Mouse (Mus musculus): Measurements from ENCODE around the gene Tnrc6b. TPM values are rescaled to one million over a fixed set of nuclear protein-coding genes. Genes with fewer than 3 reads are reported as not detected.

Gene Tnrc6b
- total and polyA plus RNA-seq, 2 experiments from 2014 or later: 32.2 to 33.5 TPM

- ATAC-seq (no peak), DNase-seq (ENCODE audit: low spot score) (no peak)
- Histone ChIP-seq H3K36me3 (ENCODE audit: insufficient read depth, low read length) (no peaks in the 10 kb centered on the region), H3K4me2 (ENCODE audit: low read depth, low read length) (no peak overlapping the region), H3K9ac (replicated peaks; ENCODE audit: low read length) (no peak overlapping the region), H3K9me3 (ENCODE audit: low read length) (no peaks in the 10 kb centered on the region), H3K27ac (no peak overlapping the region), H3K4me3 (ENCODE audit: low read length) (no peak overlapping the region), H3K27me3 (ENCODE audit: insufficient read depth, low read length) (no peaks in the 10 kb centered on the region), H3K4me1 (ENCODE audit: insufficient read depth, low read length) (0 out of 2 replicates have a peak, but pooled peaks cover 8% of the 10 kb centered on the region)
- no peak for TF ChIP-seq CTCF (IDR thresholded peaks at IDR 0.05; ENCODE audit: low read depth)
- WGBS: 61% methylated on average over 3 of the region's 3 CpGs
These were observed 121.7 kb downstream of the Tnrc6b start for GRCm38 (mm10) chr15:80832808-80833207.

GRCm38 (mm10) chr15:80836246-80836645 lies 125.1 kb downstream of the Tnrc6b start:
- DNase-seq (ENCODE audit: low spot score) (no peak), ATAC-seq (no peak)
- Histone ChIP-seq H3K27me3 (ENCODE audit: insufficient read depth, low read length) (no peaks in the 10 kb centered on the region), H3K4me3 (ENCODE audit: low read length) (no peak overlapping the region), H3K27ac (no peak overlapping the region), H3K36me3 (ENCODE audit: insufficient read depth, low read length) (no peaks in the 10 kb centered on the region), H3K4me2 (ENCODE audit: low read depth, low read length) (no peak overlapping the region), H3K9me3 (ENCODE audit: low read length) (no peaks in the 10 kb centered on the region), H3K9ac (replicated peaks; ENCODE audit: low read length) (no peak overlapping the region), H3K4me1 (ENCODE audit: insufficient read depth, low read length) (peaks cover 11% of the 10 kb centered on the region; the same call in 1 of the 2 replicates)
- WGBS: 75% methylated on average over 3 of the region's 3 CpGs
- TF ChIP-seq CTCF (IDR thresholded peaks at IDR 0.05; ENCODE audit: low read depth): no peak

GRCm38 (mm10) chr15:80838836-80839235 lies 127.7 kb downstream of the Tnrc6b start:
- Histone ChIP-seq H3K9ac (replicated peaks; ENCODE audit: low read length) (no peak overlapping the region), H3K9me3 (ENCODE audit: low read length) (no peaks in the 10 kb centered on the region), H3K4me2 (ENCODE audit: low read depth, low read length) (no peak overlapping the region), H3K4me1 (ENCODE audit: insufficient read depth, low read length) (peaks cover 11% of the 10 kb centered on the region; the same call in 1 of the 2 replicates), H3K27ac (no peak overlapping the region), H3K36me3 (ENCODE audit: insufficient read depth, low read length) (no peaks in the 10 kb centered on the region), H3K27me3 (ENCODE audit: insufficient read depth, low read length) (no peaks in the 10 kb centered on the region), H3K4me3 (ENCODE audit: low read length) (no peak overlapping the region)
- DNase-seq (ENCODE audit: low spot score): no peak
- TF ChIP-seq CTCF (IDR thresholded peaks at IDR 0.05; ENCODE audit: low read depth): no peak
- ATAC-seq: no peak
- WGBS: 46% methylated on average over 4 of the region's 4 CpGs

GRCm38 (mm10) chr15:80839653-80840420 lies 128.7 kb downstream of the Tnrc6b start:
- Histone ChIP-seq H3K27me3 (ENCODE audit: insufficient read depth, low read length) (no peaks in the 10 kb centered on the region), H3K4me1 (ENCODE audit: insufficient read depth, low read length) (peaks cover 8% of the 10 kb centered on the region; the same call in 1 of the 2 replicates), H3K9me3 (ENCODE audit: low read length) (no peaks in the 10 kb centered on the region), H3K9ac (replicated peaks; ENCODE audit: low read length) (no peak overlapping the region), H3K27ac (no peak overlapping the region; the same call in 1 of the 2 replicates), H3K4me3 (ENCODE audit: low read length) (no peak overlapping the region), H3K36me3 (ENCODE audit: insufficient read depth, low read length) (no peaks in the 10 kb centered on the region), H3K4me2 (ENCODE audit: low read depth, low read length) (no peak overlapping the region)
- no peak for TF ChIP-seq CTCF (IDR thresholded peaks at IDR 0.05; ENCODE audit: low read depth)
- DNase-seq (ENCODE audit: low spot score) (no peak), ATAC-seq (no peak)
- WGBS: 67% methylated on average over 9 of the region's 9 CpGs

- H3K4me2 ChIP-seq (ENCODE audit: low read depth, low read length): no peak overlapping the region
- DNase-seq (ENCODE audit: low spot score) (no peak), ATAC-seq (no peak)
- no peaks in the 10 kb centered on the region for H3K27me3 ChIP-seq (ENCODE audit: insufficient read depth, low read length)
- no peak overlapping the region for H3K27ac ChIP-seq
- TF ChIP-seq CTCF (IDR thresholded peaks at IDR 0.05; ENCODE audit: low read depth): no peak
- no peak overlapping the region for H3K4me3 ChIP-seq (ENCODE audit: low read length)
- no peak overlapping the region for H3K9ac ChIP-seq (replicated peaks; ENCODE audit: low read length)
- no peaks in the 10 kb centered on the region for H3K4me1 ChIP-seq (ENCODE audit: insufficient read depth, low read length)
- no peaks in the 10 kb centered on the region for H3K9me3 ChIP-seq (ENCODE audit: low read length)
- WGBS: 88% methylated on average over 1 of the region's 1 CpGs
- no peaks in the 10 kb centered on the region for H3K36me3 ChIP-seq (ENCODE audit: insufficient read depth, low read length)
These were observed 133.1 kb downstream of the Tnrc6b start for GRCm38 (mm10) chr15:80844262-80844661.

GRCm38 (mm10) chr15:80844926-80845325 lies 133.8 kb downstream of the Tnrc6b start:
- Histone ChIP-seq H3K9ac (replicated peaks; ENCODE audit: low read length) (no peak overlapping the region), H3K36me3 (ENCODE audit: insufficient read depth, low read length) (no peaks in the 10 kb centered on the region), H3K4me1 (ENCODE audit: insufficient read depth, low read length) (no peaks in the 10 kb centered on the region), H3K4me3 (ENCODE audit: low read length) (no peak overlapping the region), H3K4me2 (ENCODE audit: low read depth, low read length) (no peak overlapping the region), H3K27ac (no peak overlapping the region), H3K9me3 (ENCODE audit: low read length) (no peaks in the 10 kb centered on the region), H3K27me3 (ENCODE audit: insufficient read depth, low read length) (no peaks in the 10 kb centered on the region)
- ATAC-seq: no peak
- WGBS: 93% methylated on average over 2 of the region's 2 CpGs
- DNase-seq (ENCODE audit: low spot score): no peak
- no peak for TF ChIP-seq CTCF (IDR thresholded peaks at IDR 0.05; ENCODE audit: low read depth)

- Histone ChIP-seq H3K27ac (no peak overlapping the region; the same call in 1 of the 2 replicates), H3K4me2 (ENCODE audit: low read depth, low read length) (no peak overlapping the region), H3K9ac (replicated peaks; ENCODE audit: low read length) (no peak overlapping the region), H3K9me3 (ENCODE audit: low read length) (no peaks in the 10 kb centered on the region), H3K4me3 (ENCODE audit: low read length) (no peak overlapping the region), H3K36me3 (ENCODE audit: insufficient read depth, low read length) (no peaks in the 10 kb centered on the region), H3K27me3 (ENCODE audit: insufficient read depth, low read length) (no peaks in the 10 kb centered on the region), H3K4me1 (ENCODE audit: insufficient read depth, low read length) (0 out of 2 replicates have a peak, but pooled peaks cover 4% of the 10 kb centered on the region)
- DNase-seq (ENCODE audit: low spot score) (no peak), ATAC-seq (no peak)
- 13% methylated on average over 8 of the region's 8 CpGs for WGBS
- no peak for TF ChIP-seq CTCF (IDR thresholded peaks at IDR 0.05; ENCODE audit: low read depth)
These were observed 138.9 kb downstream of the Tnrc6b start for GRCm38 (mm10) chr15:80850004-80850403.
